Mouse (Mus musculus) intestine, embryonic 15.5 days (tissue): ENCODE results near the gene Sh3pxd2b. TPM values are rescaled to one million over a fixed set of nuclear protein-coding genes. Genes with fewer than 3 reads are reported as not detected.
"Not testable (repeated sequence)": the region's sequence is repeated elsewhere in the genome, so short reads cannot be mapped to it uniquely, and the experiment has no call there.

ENCODE experiments used
- ATAC-seq: fragments of 200-750 bp; cut with Nextera tagmentation; 2 replicates; pipeline ENCODE4 v1.8.0; 2017; ENCODE audit warnings: moderate TSS enrichment, moderate library complexity
- H3K27ac ChIP-seq: fragments of 300-500 bp; sonication (generic); 2 replicates; pipeline ENCODE4 v1.5.1; 2015; ENCODE audit warnings: mild to moderate bottlenecking, inconsistent platforms
- H3K27me3 ChIP-seq: fragments of 300-500 bp; sonication (generic); replicated peaks from 2 replicates; pipeline ENCODE4 v1.6.1; 2015; ENCODE audit warnings: inconsistent platforms
- H3K36me3 ChIP-seq: fragments of 300-500 bp; sonication (generic); 2 replicates; pipeline ENCODE4 v1.6.1; 2015; ENCODE audit warnings: inconsistent platforms
- H3K4me1 ChIP-seq: fragments of 300-500 bp; sonication (generic); replicated peaks from 2 replicates; pipeline ENCODE4 v1.6.1; 2015; ENCODE audit warnings: inconsistent platforms
- H3K4me2 ChIP-seq: fragments of 300-500 bp; sonication (generic); replicated peaks from 2 replicates; pipeline ENCODE4 v1.6.1; 2015; ENCODE audit warnings: mild to moderate bottlenecking, inconsistent platforms
- H3K4me3 ChIP-seq: fragments of 300-500 bp; sonication (generic); replicated peaks from 2 replicates; pipeline ENCODE4 v1.5.1; 2015; ENCODE audit warnings: inconsistent platforms
- H3K9ac ChIP-seq: fragments of 300-500 bp; sonication (generic); 2 replicates; pipeline ENCODE4 v1.6.1; 2015; ENCODE audit warnings: inconsistent platforms
- H3K9me3 ChIP-seq: fragments of 300-500 bp; sonication (generic); 2 replicates; pipeline ENCODE4 v1.6.1; 2016; ENCODE audit warnings: inconsistent platforms
- WGBS: fragments of 180-500 bp; shearing (Covaris S2); methylation state at CpG from one replicate; pipeline ENCODE4 v1.1.7; 2015; 5-methylcytosine and 5-hydroxymethylcytosine counted together
- polyA plus RNA-seq: library from polyadenylated mRNA; unstranded; fragments of >200 nt; fragmentation: Nextera tagmentation; extraction: Ambion mirVana; gene quantifications from 2 replicates; pipeline ENCODE4 v1.2.1, GENCODE M21; 2015

Sh3pxd2b gene
- 12.9 and 13.5 TPM in 2 replicates for polyA plus RNA-seq

DNA sequence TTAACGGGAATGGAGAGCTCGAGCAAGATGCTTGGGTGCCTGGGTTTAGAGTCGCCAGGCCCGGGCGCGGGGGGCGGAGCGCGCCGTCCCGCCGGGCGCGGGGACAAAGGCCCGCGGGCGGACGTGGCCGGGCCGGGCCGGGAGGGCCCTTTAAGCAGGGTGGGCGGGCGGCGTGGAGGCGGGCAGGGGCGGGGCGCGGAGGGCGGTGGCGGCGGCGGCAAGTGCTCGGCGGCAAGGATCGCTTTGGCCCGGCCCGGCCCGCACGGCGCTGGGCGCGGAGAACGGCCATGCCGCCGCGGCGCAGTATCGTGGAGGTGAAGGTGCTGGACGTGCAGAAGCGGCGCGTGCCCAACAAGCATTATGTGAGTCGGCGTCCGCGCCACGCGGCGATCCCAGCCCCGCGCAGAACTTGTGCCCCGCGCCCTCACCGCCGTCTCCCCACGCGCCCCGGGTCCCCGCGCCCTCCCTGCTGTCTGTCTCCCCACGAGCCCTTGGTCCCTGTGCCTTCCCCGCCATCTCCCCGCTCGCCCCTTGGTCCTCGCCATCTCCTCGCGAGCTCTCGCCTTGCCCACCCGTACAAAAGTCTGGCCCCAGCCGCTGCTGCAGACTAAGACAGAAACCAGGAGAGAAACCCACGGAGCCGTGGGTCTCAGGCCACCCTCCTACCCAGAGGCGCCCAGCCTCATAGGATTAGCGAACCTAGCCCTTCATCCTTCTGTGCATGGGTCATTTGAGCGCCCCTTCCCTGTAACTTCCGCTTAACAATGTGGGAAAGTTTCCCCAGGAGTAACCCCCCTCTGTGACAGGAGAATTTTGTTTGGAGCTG, at the start of gene Sh3pxd2b:
Gene Sh3pxd2b, plus strand, starts transcription at position 214 of the 826 bp plus-strand sequence.
- ATAC-seq, result peak; percentile 78
- Histone ChIP-seq H3K36me3 (peaks cover 13% of the 10 kb centered on the region; the same call in 1 of the 2 replicates), H3K4me1 (peaks cover 25% of the 10 kb centered on the region), H3K9ac (peak within 1 kb of the TSS; percentile 85), H3K27me3 (no peaks in the 10 kb centered on the region), H3K4me2 (peak within 1 kb of the TSS; percentile 83), H3K4me3 (peak within 1 kb of the TSS; percentile 86), H3K9me3 (no peaks in the 10 kb centered on the region), H3K27ac (peak within 1 kb of the TSS; percentile 70)
- whole genome bisulfite sequencing, result under 1% methylated on average over 73 of the region's 86 CpGs

DNA sequence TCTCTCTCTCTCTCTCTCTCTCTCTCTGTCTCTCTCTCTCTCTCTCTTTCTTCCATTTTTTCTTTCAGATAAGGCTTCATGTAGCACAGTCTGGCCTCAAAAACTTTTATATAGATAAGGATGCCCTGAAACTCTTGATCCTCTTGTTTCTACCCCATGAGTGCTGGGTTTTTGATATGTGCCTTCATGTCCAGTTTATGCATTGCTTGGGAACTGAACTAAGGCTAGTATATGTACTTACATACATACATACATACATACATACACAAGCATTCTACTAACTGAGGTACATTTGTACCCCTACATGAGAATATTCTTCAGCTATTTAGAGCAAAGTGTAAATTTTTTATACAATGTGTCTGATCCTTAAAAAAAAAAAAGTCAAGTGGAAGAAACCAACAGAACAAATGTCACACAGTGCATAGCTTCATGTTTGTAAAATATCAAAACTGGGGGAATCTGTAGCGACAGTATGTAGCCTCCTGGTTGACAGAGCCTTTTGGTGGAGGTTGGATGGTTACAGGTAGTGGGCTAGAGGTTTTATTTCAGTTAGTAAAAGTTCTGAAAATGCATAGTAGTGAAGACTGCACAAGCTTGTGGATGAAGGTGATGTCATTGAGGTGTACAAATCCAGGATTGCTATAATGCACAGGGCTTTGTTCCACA, 49.6 kb upstream of the Sh3pxd2b start:
- no peak overlapping the region for H3K4me2 ChIP-seq
- H3K4me1 ChIP-seq, result no peaks in the 10 kb centered on the region
- no peak overlapping the region for H3K9ac ChIP-seq
- no peak overlapping the region for H3K27ac ChIP-seq
- 90% methylated on average over 1 of the region's 1 CpGs for WGBS
- no peak for ATAC-seq
- no peaks in the 10 kb centered on the region for H3K36me3 ChIP-seq
- peaks cover 11% of the 10 kb centered on the region; the same call in 1 of the 2 replicates for H3K27me3 ChIP-seq
- H3K4me3 ChIP-seq, result no peak overlapping the region
- H3K9me3 ChIP-seq, result no peaks in the 10 kb centered on the region

DNA sequence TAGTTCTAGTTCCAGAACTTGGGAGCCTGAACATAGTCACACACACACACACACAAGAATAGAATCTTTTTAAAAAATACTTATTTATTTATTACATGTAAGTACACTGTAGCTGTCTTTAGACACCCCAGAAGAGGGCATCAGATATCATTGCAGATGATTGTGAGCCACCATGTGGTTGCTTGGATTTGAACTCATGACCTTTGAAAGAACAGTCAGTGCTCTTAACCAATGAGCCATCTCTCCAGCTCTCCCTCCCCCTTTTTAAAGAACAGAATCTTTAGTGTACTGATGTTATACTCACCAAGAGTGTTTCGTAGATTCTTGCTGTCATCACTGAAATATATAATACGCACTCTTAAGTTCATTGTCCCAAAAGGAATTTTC, 49.1 kb upstream of the Sh3pxd2b start:
- Histone ChIP-seq H3K9ac (no peak overlapping the region), H3K9me3 (no peaks in the 10 kb centered on the region), H3K4me2 (no peak overlapping the region), H3K4me3 (no peak overlapping the region), H3K4me1 (no peaks in the 10 kb centered on the region), H3K27me3 (peaks cover 11% of the 10 kb centered on the region; the same call in 1 of the 2 replicates), H3K27ac (no peak overlapping the region), H3K36me3 (no peaks in the 10 kb centered on the region)
- WGBS, result 88% methylated on average over 2 of the region's 2 CpGs
- peak; percentile 3; the same call in 1 of the 2 replicates for ATAC-seq

DNA sequence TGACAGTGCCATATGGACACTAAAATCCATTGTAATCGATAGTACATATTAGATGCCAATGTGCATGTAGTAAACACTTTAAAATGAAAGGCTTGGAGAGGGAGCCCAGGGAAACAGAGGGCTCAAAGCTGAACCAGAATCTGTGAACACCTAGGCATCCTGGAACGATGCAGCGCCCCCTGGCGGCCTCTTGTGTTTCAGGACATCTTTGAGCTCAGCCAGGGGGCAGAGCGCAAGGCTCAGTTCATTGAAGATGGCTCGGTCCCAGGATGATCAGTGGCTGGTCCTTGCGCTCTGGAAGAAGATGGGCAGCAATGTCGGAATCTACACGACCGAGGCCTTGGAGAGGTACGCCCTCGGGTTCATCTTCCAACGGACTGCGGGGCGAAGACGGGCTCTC, 47.8 kb upstream of the Sh3pxd2b start, which contains the start of gene Hbq1a:
Gene Hbq1a, plus strand, starts transcription at position 205 of the 400 bp plus-strand sequence.
- peak; percentile 50 for ATAC-seq
- H3K9me3 ChIP-seq, H3K4me3 ChIP-seq, H3K9ac ChIP-seq, H3K4me1 ChIP-seq, H3K36me3 ChIP-seq, H3K27ac ChIP-seq: not testable (repeated sequence)
- 8% methylated on average over 16 of the region's 16 CpGs for whole genome bisulfite sequencing
- H3K27me3 ChIP-seq, result peaks cover 11% of the 10 kb centered on the region; the same call in 1 of the 2 replicates
- peak within 1 kb of the TSS; percentile 50 for H3K4me2 ChIP-seq

DNA sequence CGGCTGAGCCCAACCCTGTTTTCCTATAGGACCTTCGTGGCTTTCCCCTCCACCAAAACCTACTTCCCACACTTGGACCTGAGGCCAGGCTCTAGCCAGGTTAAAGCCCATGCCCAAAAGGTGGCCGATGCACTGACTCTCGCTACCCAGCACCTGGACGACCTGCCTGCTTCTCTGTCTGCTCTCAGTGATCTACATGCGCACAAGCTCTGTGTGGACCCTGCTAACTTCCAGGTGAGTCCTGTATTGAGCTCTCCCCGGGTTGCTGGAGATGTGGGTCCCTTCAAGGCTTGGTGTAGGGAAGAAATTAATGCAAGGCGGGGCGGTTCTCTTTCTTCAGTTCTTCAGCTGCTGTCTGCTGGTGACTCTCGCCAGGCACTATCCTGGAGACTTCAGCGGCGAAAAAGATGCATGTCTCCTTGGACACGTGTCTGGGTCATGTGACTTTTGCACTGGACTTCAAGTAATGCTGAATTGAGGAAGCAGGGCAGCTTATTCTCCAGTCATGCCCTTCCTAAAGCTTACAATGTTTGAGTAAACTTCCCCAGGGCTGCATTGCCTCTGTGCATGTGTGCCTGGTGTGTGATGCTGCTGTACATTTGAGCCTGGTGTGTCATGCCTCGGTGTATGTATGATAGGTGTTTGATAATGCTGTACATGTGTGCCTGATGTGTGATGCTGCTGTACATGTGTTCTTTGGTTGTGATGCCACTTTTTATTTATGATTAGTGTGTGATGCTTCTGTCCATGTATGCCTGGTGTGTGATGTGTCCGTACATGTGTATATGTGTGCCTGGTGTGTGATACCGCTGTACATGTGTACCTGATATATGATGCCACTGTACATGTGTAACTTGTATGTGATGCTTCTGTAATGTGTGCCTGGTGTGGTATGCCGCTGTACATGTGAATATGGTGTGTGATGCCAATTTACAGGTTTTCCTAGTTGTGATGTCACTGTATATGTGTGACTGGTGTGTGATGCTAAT, 47.0 kb upstream of the Sh3pxd2b start:
- Histone ChIP-seq H3K27me3 (peaks cover 11% of the 10 kb centered on the region; the same call in 1 of the 2 replicates), H3K9ac (no peak overlapping the region), H3K4me3 (no peak overlapping the region), H3K4me1 (no peaks in the 10 kb centered on the region), H3K4me2 (peak overlapping the region; percentile 50), H3K27ac (no peak overlapping the region), H3K9me3 (no peaks in the 10 kb centered on the region), H3K36me3 (no peaks in the 10 kb centered on the region)
- ATAC-seq, result peak; percentile 29; the same call in 1 of the 2 replicates
- WGBS, result 47% methylated on average over 15 of the region's 17 CpGs

DNA sequence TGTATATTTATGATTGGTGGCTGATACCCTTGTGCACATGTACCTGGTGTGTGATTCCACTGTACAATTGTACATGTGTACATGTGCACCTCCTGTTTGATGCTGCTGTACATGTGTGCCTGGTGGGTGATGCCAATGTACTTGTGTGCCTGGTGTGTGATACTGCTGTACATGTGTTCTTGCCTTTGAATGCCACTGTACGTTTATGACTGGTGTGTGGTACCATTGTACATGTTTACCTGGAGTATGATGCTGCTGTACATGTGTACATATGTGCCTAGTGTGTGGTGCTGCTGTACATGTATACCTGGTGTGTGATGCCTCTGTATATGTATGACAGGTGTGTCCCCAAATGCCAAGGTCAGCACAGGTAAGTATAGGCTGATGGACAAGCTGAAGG, 46.1 kb upstream of the Sh3pxd2b start:
- H3K4me1 ChIP-seq, result no peaks in the 10 kb centered on the region
- ATAC-seq, result no peak
- H3K27ac ChIP-seq, result no peak overlapping the region
- no peak overlapping the region for H3K4me2 ChIP-seq
- 76% methylated on average over 1 of the region's 1 CpGs for WGBS
- H3K36me3 ChIP-seq, result no peaks in the 10 kb centered on the region
- H3K9ac ChIP-seq, result no peak overlapping the region
- H3K27me3 ChIP-seq, result peaks cover 11% of the 10 kb centered on the region; the same call in 1 of the 2 replicates
- no peak overlapping the region for H3K4me3 ChIP-seq
- H3K9me3 ChIP-seq, result no peaks in the 10 kb centered on the region

DNA sequence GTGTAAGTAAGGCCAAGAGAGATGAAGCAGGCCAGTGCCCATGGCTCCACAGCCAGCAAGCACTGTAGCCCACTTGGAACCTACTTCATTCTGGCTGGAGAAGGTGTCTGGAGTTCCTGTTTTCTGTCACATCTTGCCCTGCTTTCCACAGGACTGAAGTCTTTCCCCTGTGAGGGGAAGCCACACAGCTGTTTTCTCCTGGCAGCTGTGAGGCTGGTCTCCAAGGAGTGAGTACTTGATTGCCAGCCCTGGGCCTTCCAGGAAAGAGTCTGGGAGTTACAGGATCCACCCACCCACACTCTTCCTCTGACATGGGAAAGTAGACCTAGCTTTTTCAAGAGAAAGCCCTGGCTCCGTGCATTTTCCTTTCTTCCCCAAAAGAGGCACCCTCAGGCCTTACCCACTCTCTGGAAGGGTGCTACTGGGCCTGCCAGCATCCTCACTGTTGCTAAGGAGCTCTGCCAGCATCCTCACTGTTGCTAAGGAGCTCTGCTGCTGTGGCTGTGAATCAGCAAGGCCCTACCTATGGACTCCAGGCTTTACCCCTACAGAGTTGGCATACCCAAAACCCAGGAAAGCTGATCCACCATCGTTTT, 44.7 kb upstream of the Sh3pxd2b start:
- Histone ChIP-seq H3K9me3 (no peaks in the 10 kb centered on the region), H3K27ac (no peak overlapping the region), H3K36me3 (no peaks in the 10 kb centered on the region), H3K9ac (no peak overlapping the region), H3K4me3 (no peak overlapping the region), H3K27me3 (peaks cover 11% of the 10 kb centered on the region; the same call in 1 of the 2 replicates), H3K4me1 (no peaks in the 10 kb centered on the region), H3K4me2 (no peak overlapping the region)
- ATAC-seq, result no peak
- 35% methylated on average over 2 of the region's 2 CpGs for WGBS

DNA sequence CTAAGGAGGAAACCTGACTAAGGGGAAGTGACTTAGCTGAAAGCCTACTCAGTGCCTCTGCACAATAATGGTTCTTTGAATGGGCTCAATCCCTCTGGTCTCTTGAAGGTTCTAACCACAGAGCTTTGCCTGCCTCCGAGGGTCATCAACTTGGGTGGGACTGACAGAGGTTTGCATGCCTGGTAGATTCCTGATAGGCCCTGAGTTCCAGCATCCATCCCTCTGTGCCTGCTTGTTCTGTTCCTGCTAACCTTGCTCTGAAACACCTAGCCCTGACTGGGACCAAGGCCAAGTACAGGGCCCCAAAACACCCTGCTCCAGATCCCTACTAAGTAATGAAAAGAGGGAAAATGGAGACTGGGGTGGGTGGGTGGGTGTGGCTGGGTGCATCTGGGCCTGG, 44.2 kb upstream of the Sh3pxd2b start:
- no peak overlapping the region for H3K4me2 ChIP-seq
- no peak overlapping the region for H3K27ac ChIP-seq
- no peak for ATAC-seq
- H3K4me3 ChIP-seq, result no peak overlapping the region
- WGBS, result 73% methylated on average over 1 of the region's 1 CpGs
- H3K36me3 ChIP-seq, result no peaks in the 10 kb centered on the region
- H3K27me3 ChIP-seq, result peaks cover 11% of the 10 kb centered on the region; the same call in 1 of the 2 replicates
- H3K9ac ChIP-seq, result no peak overlapping the region
- H3K9me3 ChIP-seq, result no peaks in the 10 kb centered on the region
- no peaks in the 10 kb centered on the region for H3K4me1 ChIP-seq

DNA sequence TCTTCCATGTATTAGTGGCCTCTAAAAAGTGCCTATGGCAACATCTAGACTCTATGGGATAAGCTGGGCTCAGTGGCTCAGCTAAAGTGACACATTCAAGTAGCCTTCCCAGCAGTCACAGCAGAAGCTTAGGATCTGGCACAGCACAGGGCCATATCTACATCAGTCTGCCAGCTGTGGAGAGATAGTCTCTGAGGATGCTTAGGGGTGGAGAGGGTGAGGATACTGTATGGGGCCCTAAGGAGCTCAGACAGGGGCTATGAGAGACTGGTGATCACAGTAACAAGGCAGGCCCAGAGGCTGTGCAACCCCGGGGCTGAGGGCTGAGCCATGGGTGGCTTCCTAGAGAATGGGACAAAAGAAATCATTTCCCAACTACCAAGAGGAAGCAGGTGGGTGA, 40.6 kb upstream of the Sh3pxd2b start:
- no peak overlapping the region for H3K9ac ChIP-seq
- no peaks in the 10 kb centered on the region for H3K27me3 ChIP-seq
- H3K4me1 ChIP-seq, result no peaks in the 10 kb centered on the region
- H3K9me3 ChIP-seq, result no peaks in the 10 kb centered on the region
- no peak overlapping the region for H3K4me3 ChIP-seq
- 86% methylated on average over 1 of the region's 1 CpGs for WGBS
- ATAC-seq, result no peak
- no peaks in the 10 kb centered on the region for H3K36me3 ChIP-seq
- no peak overlapping the region for H3K27ac ChIP-seq
- no peak overlapping the region for H3K4me2 ChIP-seq

DNA sequence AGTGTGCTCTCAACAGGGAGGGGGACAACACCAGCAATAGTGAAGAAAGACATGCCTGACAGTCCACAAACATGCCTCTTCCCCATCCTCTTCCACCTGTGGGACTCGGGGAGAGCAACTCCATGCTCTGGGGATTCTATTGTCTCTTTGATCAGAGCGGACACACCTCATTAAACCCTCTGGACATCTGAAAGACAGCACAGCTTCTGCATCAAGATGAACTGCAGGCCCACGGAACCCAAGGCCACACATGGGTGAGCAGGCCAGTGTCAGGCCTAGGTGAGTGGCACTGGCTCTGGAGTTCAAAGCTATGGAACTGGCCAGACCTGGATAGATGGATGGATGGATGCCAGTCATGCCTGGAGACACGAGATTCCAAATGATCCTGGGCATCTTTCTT, 38.2 kb upstream of the Sh3pxd2b start:
- WGBS, result 62% methylated on average over 4 of the region's 4 CpGs
- no peak for ATAC-seq
- Histone ChIP-seq H3K4me3 (no peak overlapping the region), H3K4me2 (no peak overlapping the region), H3K27me3 (no peaks in the 10 kb centered on the region), H3K9me3 (no peaks in the 10 kb centered on the region), H3K4me1 (no peaks in the 10 kb centered on the region), H3K9ac (no peak overlapping the region), H3K36me3 (no peaks in the 10 kb centered on the region), H3K27ac (no peak overlapping the region)

DNA sequence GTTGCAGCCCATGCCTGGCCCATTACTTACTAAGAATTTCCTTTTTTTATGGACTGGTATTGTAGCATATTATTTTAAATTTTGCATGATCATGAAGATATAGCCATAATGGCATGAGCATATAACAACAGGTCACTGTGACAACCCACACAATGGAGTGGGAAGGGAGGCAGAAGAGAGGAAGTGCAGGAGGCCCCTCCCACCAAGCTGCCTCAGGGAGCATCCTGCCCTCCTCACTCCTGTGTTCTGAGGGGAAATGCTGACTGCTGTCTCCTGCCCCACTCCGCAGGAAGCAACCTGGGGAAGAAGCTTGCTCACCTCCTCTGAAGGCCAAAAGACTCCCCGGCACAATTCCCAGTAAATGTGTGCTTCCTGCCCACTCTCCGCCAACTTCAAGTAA, 37.7 kb upstream of the Sh3pxd2b start:
- no peaks in the 10 kb centered on the region for H3K4me1 ChIP-seq
- WGBS, result 80% methylated on average over 3 of the region's 3 CpGs
- no peak overlapping the region for H3K4me2 ChIP-seq
- H3K27ac ChIP-seq, result no peak overlapping the region
- H3K36me3 ChIP-seq, result no peaks in the 10 kb centered on the region
- H3K27me3 ChIP-seq, result no peaks in the 10 kb centered on the region
- H3K9me3 ChIP-seq, result no peaks in the 10 kb centered on the region
- no peak overlapping the region for H3K4me3 ChIP-seq
- no peak overlapping the region for H3K9ac ChIP-seq
- ATAC-seq, result no peak
